Mouse (Mus musculus) thymus, postnatal 25 days (tissue): Measurements from ENCODE around the gene H2-T23.

ENCODE experiments used
- DNase-seq: peaks from one replicate; pipeline ENCODE4 v3.0.0; 2022

H2-T23 gene

GRCm38 (mm10) chr17:35980363-35980754 lies 52.3 kb downstream of the H2-T23 start:
- no peak for DNase-seq
